Mouse (Mus musculus) embryonic stem cell, embryonic (primary cell): ENCODE measurements at regions not wholly inside any gene's neighbourhood (a gene's known extent, or its start where the extent isn't known, plus 50 kb on each side); places are given as distances from the start of the nearest gene placed in this dataset.

Experiments used
- CTCF ChIA-PET, 4 experiments: fragments of 300-600 bp in 2 of 4; fragments of 350-600 bp in 2 of 4; sonication (Branson Sonifier 250); formaldehyde crosslinking; loops; one replicate each; lab custom pipeline; 2022; ENCODE audit warnings: inconsistent platforms in 2 of 4; lab: Charles Lee
- POLR2A ChIA-PET, 4 experiments: fragments of 300-600 bp in 2 of 4; fragments of 350-600 bp in 2 of 4; sonication (Branson Sonifier 250); formaldehyde crosslinking; loops; one replicate each; lab custom pipeline; 2022; ENCODE audit warnings: antibody characterized with exemption in 4 of 4, inconsistent platforms in 1 of 4; lab: Charles Lee

- CTCF ChIA-PET: interaction anchor here in 1 of 4 experiments (0.6 kb wide), 1 partner anchor 816 kb away, joined by 4 read pairs; no protein-coding TSS in a partner anchor
- POLR2A ChIA-PET: no interaction called here
Measured at GRCm38 (mm10) chr15:21656322-21656721, 892.5 kb upstream of the Cdh18 start.

GRCm38 (mm10) chr15:21664180-21664579, 884.6 kb upstream of the Cdh18 start:
- POLR2A ChIA-PET: no interaction called here
- CTCF ChIA-PET: no interaction called here

GRCm38 (mm10) chr15:21669760-21670159, 879.1 kb upstream of the Cdh18 start:
- POLR2A ChIA-PET: no interaction called here

GRCm38 (mm10) chr15:21684138-21684537, 864.7 kb upstream of the Cdh18 start:
- CTCF ChIA-PET: no interaction called here
- POLR2A ChIA-PET: no interaction called here

More at GRCm38 (mm10) chr15:21669760-21670159, 879.1 kb upstream of the Cdh18 start:
- CTCF ChIA-PET: no interaction called here
